ENCODE assay signal across 8 mouse cellular contexts in the genomic region with DNA sequence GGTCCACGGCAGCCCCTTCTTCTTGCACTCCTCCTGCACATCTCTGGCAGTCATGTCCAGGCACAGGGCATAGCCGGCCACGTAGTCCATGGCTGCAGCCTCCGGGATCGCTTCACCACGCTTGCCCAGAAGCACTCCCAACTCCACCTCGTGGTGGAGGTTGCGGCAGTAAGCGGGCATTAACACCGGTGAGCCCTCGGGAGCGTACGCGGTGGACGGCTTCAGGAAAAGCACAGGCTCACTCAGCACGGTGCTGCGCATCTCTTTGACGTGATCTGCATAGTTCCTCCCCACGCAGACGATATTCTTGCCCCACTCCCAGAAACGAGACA. TPM values are rescaled to one million over a fixed set of nuclear protein-coding genes. Genes with fewer than 3 reads are reported as not detected.
A peak's percentile ranks its signal among the peaks of the same experiment; 100 is the strongest.
DNase-seq lines count a peak whose midpoint lies in the region; ATAC-seq lines count a peak whose summit lies in the region.

No protein-coding gene starts in this region.

- peak overlapping the region; percentile 98 for H3K27ac ChIP-seq in liver, embryonic 11.5 days (ENCODE audit: low read depth, low read length)

- ATAC-seq in CD4-positive, CD25-positive, alpha-beta regulatory T cell, adult 4 months: peak; percentile 49
- ATAC-seq in erythroid progenitor cell, adult 5-6 weeks (replicated peaks; ENCODE audit: low FRiP score, poor library complexity, severe bottlenecking): peak; percentile 55
- peak; percentile 33 for ATAC-seq in liver, embryonic 11.5 days (replicated peaks; ENCODE audit: low FRiP score)

- peak overlapping the region; percentile 84 for H3K4me2 ChIP-seq in liver, embryonic 11.5 days

- WGBS in liver, embryonic 11.5 days: under 1% methylated on average over 21 of the region's 21 CpGs

- intact Hi-C loops in gastrocnemius, postnatal 14 days (cut with DNase I; ENCODE audit: low total_unique reads): no loop called here

- peak; percentile 52 for DNase-seq in gastrocnemius, postnatal 14 days
- DNase-seq in gastrocnemius, postnatal 10 days: no peak
- no peak for DNase-seq in liver, embryonic 11.5 days (ENCODE audit: low spot score)
- DNase-seq in adrenal gland, postnatal 36 days: no peak
- no peak for DNase-seq in thymus, adult 18-20 months
- DNase-seq in left cerebral cortex, adult 9 months (ENCODE audit: low spot score in 2 of 2): no peak

- H3K9ac ChIP-seq in liver, embryonic 11.5 days (ENCODE audit: low read depth, low read length): peak overlapping the region; percentile 99

- H3K4me1 ChIP-seq in liver, embryonic 11.5 days (replicated peaks; ENCODE audit: control insufficient read depth, insufficient read depth, low read length): peaks cover 9% of the 10 kb centered on the region

- H3K9me3 ChIP-seq in liver, embryonic 11.5 days (ENCODE audit: control insufficient read depth, low read length): no peaks in the 10 kb centered on the region

- H3K4me3 ChIP-seq in liver, embryonic 11.5 days (ENCODE audit: low read depth, low read length): peak overlapping the region; percentile 88

- no peaks in the 10 kb centered on the region; the same call in 1 of the 2 replicates for H3K27me3 ChIP-seq in liver, embryonic 11.5 days (replicated peaks; ENCODE audit: control insufficient read depth, insufficient read depth, low read length)

- peaks cover 10% of the 10 kb centered on the region; the same call in 1 of the 2 replicates for H3K36me3 ChIP-seq in liver, embryonic 11.5 days (ENCODE audit: control insufficient read depth, insufficient read depth, low read length)

RNA-seq across cellular contexts. Expression of a gene that starts 0.5 kb away (rescaled TPM):
- 10 to 100 TPM; 38.9 to 46.1 TPM for total RNA-seq in gastrocnemius, postnatal 14 days (2021)
- 10 to 100 TPM; 30.7 to 33.6 TPM for total RNA-seq in gastrocnemius, postnatal 10 days (2021)
- polyA plus RNA-seq in CD4-positive, CD25-positive, alpha-beta regulatory T cell, adult 4 months (2017; shearing (Covaris generic)): 1 to 10 TPM; 2.7 to 2.8 TPM
- total RNA-seq in erythroid progenitor cell, adult 5-6 weeks (2015; ENCODE audit: low replicate concordance): 50.5 and 87.6 TPM in 2 replicates
- total RNA-seq in erythroid progenitor cell, adult 5-6 weeks (2017; ENCODE audit: low replicate concordance): 73.2 and 83.4 TPM in 2 replicates
- polyA plus RNA-seq in liver, embryonic 11.5 days (2014; fragmentation: Nextera tagmentation; extraction: Ambion mirVana): 38.3 and 38.6 TPM in 2 replicates
- 10 to 100 TPM; 22.7 to 39.8 TPM for total RNA-seq in adrenal gland, postnatal 36 days (2021)

RNA-seq across cellular contexts. Expression of a gene that starts 9.8 kb away (rescaled TPM):
- 10 to 100 TPM; 71.1 to 77.2 TPM for total RNA-seq in gastrocnemius, postnatal 14 days (2021)
- 10 to 100 TPM; 78.0 to 86.1 TPM for total RNA-seq in gastrocnemius, postnatal 10 days (2021)
- polyA plus RNA-seq in CD4-positive, CD25-positive, alpha-beta regulatory T cell, adult 4 months (2017; shearing (Covaris generic)): 10 to 100 TPM; 27.0 to 31.8 TPM
- total RNA-seq in erythroid progenitor cell, adult 5-6 weeks (2015; ENCODE audit: low replicate concordance): 350 and 357 TPM in 2 replicates
- total RNA-seq in erythroid progenitor cell, adult 5-6 weeks (2017; ENCODE audit: low replicate concordance): 157 and 279 TPM in 2 replicates
- 53.8 and 56.3 TPM in 2 replicates for polyA plus RNA-seq in liver, embryonic 11.5 days (2014; fragmentation: Nextera tagmentation; extraction: Ambion mirVana)
- total RNA-seq in adrenal gland, postnatal 36 days (2021): 100 to 1,000 TPM in 1 of 2 experiments, 10 to 100 TPM in 1; 97.1 to 102 TPM

RNA-seq across cellular contexts. Expression of a gene that starts 16.1 kb away (rescaled TPM):
- total RNA-seq in gastrocnemius, postnatal 14 days (2021): 1 to 10 TPM; 2.9 TPM
- 1 to 10 TPM; 3.6 to 7.0 TPM for total RNA-seq in gastrocnemius, postnatal 10 days (2021)
- polyA plus RNA-seq in CD4-positive, CD25-positive, alpha-beta regulatory T cell, adult 4 months (2017; shearing (Covaris generic)): not detected
- total RNA-seq in erythroid progenitor cell, adult 5-6 weeks (2015; ENCODE audit: low replicate concordance): 0.84 TPM in 1 of 2 replicates, not detected in the other
- not detected in 2 replicates for total RNA-seq in erythroid progenitor cell, adult 5-6 weeks (2017; ENCODE audit: low replicate concordance)
- polyA plus RNA-seq in liver, embryonic 11.5 days (2014; fragmentation: Nextera tagmentation; extraction: Ambion mirVana): 4.3 and 4.9 TPM in 2 replicates
- 1 to 10 TPM; 4.1 to 4.3 TPM for total RNA-seq in adrenal gland, postnatal 36 days (2021)

RNA-seq across cellular contexts. Expression of a gene that starts 36.5 kb away (rescaled TPM):
- 10 to 100 TPM; 12.5 to 14.6 TPM for total RNA-seq in gastrocnemius, postnatal 14 days (2021)
- total RNA-seq in gastrocnemius, postnatal 10 days (2021): 10 to 100 TPM; 15.0 to 18.5 TPM
- 100 to 1,000 TPM in 1 of 2 experiments, 10 to 100 TPM in 1; 76.6 to 104 TPM for polyA plus RNA-seq in CD4-positive, CD25-positive, alpha-beta regulatory T cell, adult 4 months (2017; shearing (Covaris generic))
- total RNA-seq in erythroid progenitor cell, adult 5-6 weeks (2015; ENCODE audit: low replicate concordance): 31.9 and 50.8 TPM in 2 replicates
- total RNA-seq in erythroid progenitor cell, adult 5-6 weeks (2017; ENCODE audit: low replicate concordance): 35.0 and 44.1 TPM in 2 replicates
- 123 and 135 TPM in 2 replicates for polyA plus RNA-seq in liver, embryonic 11.5 days (2014; fragmentation: Nextera tagmentation; extraction: Ambion mirVana)
- 10 to 100 TPM; 47.7 to 57.9 TPM for total RNA-seq in adrenal gland, postnatal 36 days (2021)

RNA-seq across cellular contexts. Expression of a gene that starts 36.7 kb away (rescaled TPM):
- total RNA-seq in gastrocnemius, postnatal 14 days (2021): 10 to 100 TPM; 24.4 to 29.2 TPM
- 10 to 100 TPM; 28.2 to 30.4 TPM for total RNA-seq in gastrocnemius, postnatal 10 days (2021)
- 10 to 100 TPM; 53.0 to 59.5 TPM for polyA plus RNA-seq in CD4-positive, CD25-positive, alpha-beta regulatory T cell, adult 4 months (2017; shearing (Covaris generic))
- 84.0 and 90.5 TPM in 2 replicates for total RNA-seq in erythroid progenitor cell, adult 5-6 weeks (2015; ENCODE audit: low replicate concordance)
- 47.5 and 65.7 TPM in 2 replicates for total RNA-seq in erythroid progenitor cell, adult 5-6 weeks (2017; ENCODE audit: low replicate concordance)
- 35.0 and 40.9 TPM in 2 replicates for polyA plus RNA-seq in liver, embryonic 11.5 days (2014; fragmentation: Nextera tagmentation; extraction: Ambion mirVana)
- total RNA-seq in adrenal gland, postnatal 36 days (2021): 10 to 100 TPM; 31.2 to 34.7 TPM
